Mouse (Mus musculus) brain, embryonic 14.5 days (tissue): Measurements from ENCODE around the gene Ddx11.

Experiments used
- CTCF ChIP-seq: fragments of 200-500 bp; IDR thresholded peaks from 2 replicates; pipeline ENCODE4 v1.5.1; 2012; ENCODE audit warnings: inconsistent platforms, mild to moderate bottlenecking, moderate library complexity, borderline replicate concordance; ENCODE audit not compliant: insufficient read depth, insufficient read length; ENCODE audit errors: extremely low read depth
- POLR2A ChIP-seq: fragments of 200-500 bp; IDR thresholded peaks from 2 replicates; pipeline ENCODE4 v1.6.1; 2012; ENCODE audit warnings: mild to moderate bottlenecking, inconsistent platforms, borderline replicate concordance; ENCODE audit not compliant: poor library complexity, insufficient read depth, insufficient read length, severe bottlenecking; ENCODE audit errors: extremely low read depth

DNA sequence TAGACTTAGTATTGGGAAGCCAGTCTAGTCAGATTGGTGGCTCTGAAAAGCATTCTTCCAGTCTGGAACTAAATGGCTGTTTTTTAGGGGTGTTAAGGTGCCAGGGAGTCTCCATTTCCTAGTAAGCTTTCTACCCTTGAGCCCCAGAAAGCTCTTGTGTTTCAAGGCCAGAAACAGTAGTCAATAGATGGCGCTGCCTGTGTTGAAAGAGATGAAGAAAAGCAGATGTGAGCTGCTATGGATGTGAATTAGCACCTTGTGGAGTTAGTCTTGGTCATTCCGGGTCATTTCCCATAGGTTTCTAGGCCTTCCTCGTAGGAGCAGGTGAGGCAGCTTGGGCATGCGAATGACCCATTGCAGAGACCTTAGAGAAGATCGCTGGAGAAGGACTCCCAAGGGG is 1.9 kb downstream of the Ddx11 start:
- no peak for TF ChIP-seq CTCF
- no peak for TF ChIP-seq POLR2A
